Mouse (Mus musculus) midbrain, embryonic 16.5 days (tissue): ENCODE results near the gene Olfr62. TPM values are rescaled to one million over a fixed set of nuclear protein-coding genes. Genes with fewer than 3 reads are reported as not detected.

Experiments
- ATAC-seq: fragments of 200-750 bp; cut with Nextera tagmentation; 2 replicates; pipeline ENCODE4 v1.8.0; 2017; ENCODE audit warnings: moderate TSS enrichment
- H3K27ac ChIP-seq: fragments of 300-500 bp; sonication (generic); 2 replicates; pipeline ENCODE4 v1.5.1; 2014; ENCODE audit warnings: mild to moderate bottlenecking, low read length, mixed read lengths
- H3K27me3 ChIP-seq: fragments of 300-500 bp; sonication (generic); 2 replicates; pipeline ENCODE4 v1.6.1; 2014; ENCODE audit warnings: low read depth, low read length, mixed read lengths; ENCODE audit not compliant: control insufficient read depth, insufficient read depth
- H3K36me3 ChIP-seq: fragments of 300-500 bp; sonication (generic); 2 replicates; pipeline ENCODE4 v1.6.1; 2014; ENCODE audit warnings: mild to moderate bottlenecking, low read length, moderate library complexity, mixed read lengths; ENCODE audit not compliant: control insufficient read depth, insufficient read depth
- H3K4me1 ChIP-seq: fragments of 300-500 bp; sonication (generic); 2 replicates; pipeline ENCODE4 v1.6.1; 2014; ENCODE audit warnings: mild to moderate bottlenecking, low read length, mixed read lengths; ENCODE audit not compliant: control insufficient read depth, insufficient read depth
- H3K4me2 ChIP-seq: fragments of 300-500 bp; sonication (generic); 2 replicates; pipeline ENCODE4 v1.6.1; 2014; ENCODE audit warnings: mild to moderate bottlenecking, low read length, mixed read lengths
- H3K4me3 ChIP-seq: fragments of 300-500 bp; sonication (generic); 2 replicates; pipeline ENCODE4 v1.5.1; 2014; ENCODE audit warnings: low read depth, mild to moderate bottlenecking, low read length, moderate library complexity, mixed read lengths
- H3K9ac ChIP-seq: fragments of 300-500 bp; sonication (generic); 2 replicates; pipeline ENCODE4 v1.6.1; 2014; ENCODE audit warnings: low read depth, low read length, mixed read lengths
- H3K9me3 ChIP-seq: fragments of 300-500 bp; sonication (generic); replicated peaks from 2 replicates; pipeline ENCODE4 v1.6.1; 2014; ENCODE audit warnings: mild to moderate bottlenecking, low read length, mixed read lengths; ENCODE audit not compliant: control insufficient read depth, poor library complexity, severe bottlenecking
- WGBS: fragments of 180-500 bp; shearing (Covaris S2); extraction: QIAGEN DNeasy Blood & Tissue Kit; methylation state at CpG from one replicate; pipeline ENCODE4 v1.1.7; 2014; 5-methylcytosine and 5-hydroxymethylcytosine counted together
- polyA plus RNA-seq: library from polyadenylated mRNA; unstranded; fragments of >200 nt; fragmentation: Nextera tagmentation; extraction: Ambion mirVana; gene quantifications from 2 replicates; pipeline ENCODE4 v1.2.1, GENCODE M21; 2015

The Olfr62 gene
- polyA plus RNA-seq, 1 experiment from 2014 or later: not detected

DNA sequence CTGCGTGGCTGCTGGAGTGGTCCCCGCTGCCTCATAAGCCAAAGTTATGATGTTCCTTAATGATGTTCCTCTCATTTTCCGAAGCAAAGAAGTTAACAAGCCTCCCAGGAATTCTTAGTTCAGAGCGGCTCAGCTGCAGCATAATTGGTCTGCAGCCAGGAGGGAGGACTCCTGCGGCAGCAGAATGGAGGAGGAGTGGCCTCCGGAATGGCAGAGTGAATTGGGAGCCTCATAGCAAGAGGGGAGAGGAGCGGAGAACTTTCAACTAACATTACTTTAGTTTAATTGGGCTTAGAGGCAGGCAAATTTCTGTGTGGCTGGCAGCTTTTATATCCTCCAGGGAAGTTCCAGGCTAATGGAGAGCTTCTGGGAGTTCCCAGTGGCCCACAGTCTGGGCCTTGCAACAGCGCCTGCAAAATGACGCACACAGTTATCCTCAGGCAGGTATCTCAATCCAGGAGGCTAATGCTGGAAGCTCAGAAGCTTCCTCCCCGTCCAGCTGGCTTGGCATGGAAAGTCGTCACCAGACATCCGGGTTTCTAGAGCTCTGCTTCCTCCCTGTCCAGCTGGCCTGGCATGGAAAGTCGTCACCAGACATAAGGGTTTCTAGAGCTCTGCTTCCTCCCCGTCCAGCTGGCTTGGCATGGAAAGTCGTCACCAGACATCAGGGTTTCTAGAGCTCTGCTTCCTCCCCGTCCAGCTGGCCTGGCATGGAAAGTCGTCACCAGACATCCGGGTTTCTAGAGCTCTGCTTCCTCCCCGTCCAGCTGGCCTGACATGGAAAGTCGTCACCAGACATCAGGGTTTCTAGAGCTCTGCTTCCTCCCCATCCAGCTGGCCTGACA lies 16.2 kb upstream of the Olfr62 start:
- H3K9ac ChIP-seq: no peak overlapping the region; the same call in 1 of the 2 replicates
- ATAC-seq: 0 out of 2 replicates have a peak, but pooled peaks have one; percentile 32
- WGBS: 42% methylated on average over 20 of the region's 20 CpGs
- H3K4me2 ChIP-seq: no peak overlapping the region
- H3K4me3 ChIP-seq: no peak overlapping the region
- no peaks in the 10 kb centered on the region for H3K9me3 ChIP-seq
- no peaks in the 10 kb centered on the region for H3K4me1 ChIP-seq
- H3K36me3 ChIP-seq: no peaks in the 10 kb centered on the region
- no peak overlapping the region for H3K27ac ChIP-seq
- H3K27me3 ChIP-seq: no peaks in the 10 kb centered on the region

- H3K36me3 ChIP-seq: no peaks in the 10 kb centered on the region
- no peaks in the 10 kb centered on the region for H3K27me3 ChIP-seq
- no peak for ATAC-seq
- H3K4me2 ChIP-seq: no peak overlapping the region
- 10% methylated on average over 2 of the region's 2 CpGs for WGBS
- H3K9me3 ChIP-seq: no peaks in the 10 kb centered on the region
- H3K4me3 ChIP-seq: no peak overlapping the region
- no peaks in the 10 kb centered on the region for H3K4me1 ChIP-seq
- no peak overlapping the region for H3K27ac ChIP-seq
- no peak overlapping the region for H3K9ac ChIP-seq
These were observed 13.5 kb upstream of the Olfr62 start for GRCm38 (mm10) chr4:118645234-118645633.

DNA sequence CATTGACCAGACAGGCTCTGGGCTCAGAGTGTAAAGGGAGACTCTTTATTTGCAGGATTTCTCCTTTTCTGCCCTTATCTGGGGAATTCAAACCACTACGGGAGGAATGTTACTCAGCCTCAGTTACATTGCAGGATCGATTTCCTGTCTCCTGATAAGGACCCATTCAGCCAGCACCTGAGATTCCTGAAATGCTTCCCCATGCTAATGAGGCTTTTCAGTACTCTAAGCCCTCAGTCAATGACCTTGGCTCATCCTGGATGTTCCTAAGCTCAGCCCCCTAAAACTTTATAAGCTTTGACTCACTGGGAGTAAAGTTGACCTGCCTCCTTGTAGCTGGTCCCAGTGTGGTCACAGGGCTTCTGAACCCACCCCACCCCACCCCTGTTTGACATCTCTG lies 28.3 kb downstream of the Olfr62 start:
- Histone ChIP-seq H3K4me1 (no peaks in the 10 kb centered on the region), H3K4me3 (no peak overlapping the region), H3K27ac (no peak overlapping the region), H3K36me3 (no peaks in the 10 kb centered on the region), H3K9ac (no peak overlapping the region), H3K9me3 (no peaks in the 10 kb centered on the region), H3K4me2 (no peak overlapping the region), H3K27me3 (no peaks in the 10 kb centered on the region)
- ATAC-seq: no peak
- WGBS: 80% methylated on average over 2 of the region's 2 CpGs

GRCm38 (mm10) chr4:118692412-118692973 lies 33.7 kb downstream of the Olfr62 start, which contains the start of gene Olfr1342:
TSS of gene Olfr1342 (minus strand) at chr4:118692756.
- no peak within 1 kb of the TSS for H3K4me3 ChIP-seq
- no peaks in the 10 kb centered on the region for H3K27me3 ChIP-seq
- no peak within 1 kb of the TSS for H3K4me2 ChIP-seq
- no peaks in the 10 kb centered on the region for H3K4me1 ChIP-seq
- no peaks in the 10 kb centered on the region for H3K9me3 ChIP-seq
- 57% methylated on average over 12 of the region's 12 CpGs for WGBS
- no peak within 1 kb of the TSS for H3K9ac ChIP-seq
- no peak within 1 kb of the TSS for H3K27ac ChIP-seq
- no peaks in the 10 kb centered on the region for H3K36me3 ChIP-seq
- no peak for ATAC-seq

- no peak for ATAC-seq
- Histone ChIP-seq H3K4me2 (no peak overlapping the region), H3K36me3 (no peaks in the 10 kb centered on the region), H3K4me1 (no peaks in the 10 kb centered on the region), H3K9ac (no peak overlapping the region), H3K27ac (no peak overlapping the region), H3K9me3 (no peaks in the 10 kb centered on the region), H3K4me3 (no peak overlapping the region), H3K27me3 (no peaks in the 10 kb centered on the region)
- 17% methylated on average over 2 of the region's 2 CpGs for WGBS
These were observed 35.1 kb downstream of the Olfr62 start for GRCm38 (mm10) chr4:118693812-118694211.

- ATAC-seq: no peak
- Histone ChIP-seq H3K4me3 (no peak within 1 kb of the TSS), H3K4me1 (no peaks in the 10 kb centered on the region), H3K27me3 (no peaks in the 10 kb centered on the region), H3K9me3 (no peaks in the 10 kb centered on the region), H3K27ac (no peak within 1 kb of the TSS), H3K4me2 (no peak within 1 kb of the TSS), H3K9ac (no peak within 1 kb of the TSS), H3K36me3 (no peaks in the 10 kb centered on the region)
- 84% methylated on average over 3 of the region's 3 CpGs for WGBS
These were observed 44.5 kb downstream of the Olfr62 start, which contains the start of gene Olfr1341 for GRCm38 (mm10) chr4:118703223-118703622. TSS of gene Olfr1341 (plus strand) at chr4:118703523.

DNA sequence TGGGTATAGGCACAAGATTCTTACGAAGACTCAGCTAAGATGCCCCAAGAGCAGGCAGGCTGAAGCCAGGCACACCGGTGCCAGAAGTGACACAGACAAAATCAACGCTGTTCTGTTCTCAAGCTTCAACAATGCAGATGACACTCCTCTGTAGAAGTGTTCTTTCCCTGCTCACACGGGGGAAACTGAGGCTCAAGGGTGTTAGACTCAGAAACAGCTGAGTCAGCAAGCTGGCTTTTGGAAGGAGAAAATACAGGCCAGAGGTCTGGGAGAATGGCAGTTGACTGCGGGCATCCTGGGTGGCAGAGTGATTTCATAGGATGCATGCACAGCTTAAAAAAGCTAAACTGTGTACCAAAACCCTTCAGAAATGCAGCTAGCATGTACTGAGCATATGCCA lies 49.3 kb downstream of the Olfr62 start:
- Histone ChIP-seq H3K9me3 (no peaks in the 10 kb centered on the region), H3K4me3 (no peak overlapping the region), H3K27ac (no peak overlapping the region), H3K27me3 (no peaks in the 10 kb centered on the region), H3K4me2 (no peak overlapping the region), H3K4me1 (no peaks in the 10 kb centered on the region), H3K9ac (no peak overlapping the region), H3K36me3 (no peaks in the 10 kb centered on the region)
- no peak for ATAC-seq
- 85% methylated on average over 5 of the region's 5 CpGs for WGBS

GRCm38 (mm10) chr4:118711656-118712055 lies 52.9 kb downstream of the Olfr62 start:
- ATAC-seq: no peak
- H3K27me3 ChIP-seq: no peaks in the 10 kb centered on the region
- no peak overlapping the region for H3K27ac ChIP-seq
- H3K4me3 ChIP-seq: no peak overlapping the region
- H3K36me3 ChIP-seq: no peaks in the 10 kb centered on the region
- WGBS: 26% methylated on average over 1 of the region's 1 CpGs
- no peak overlapping the region for H3K9ac ChIP-seq
- H3K9me3 ChIP-seq: no peaks in the 10 kb centered on the region
- no peaks in the 10 kb centered on the region for H3K4me1 ChIP-seq
- no peak overlapping the region for H3K4me2 ChIP-seq
